Mouse (Mus musculus): ENCODE results near the gene Gm3127. TPM values are rescaled to one million over a fixed set of nuclear protein-coding genes. Genes with fewer than 3 reads are reported as not detected.
"Not testable (repeated sequence)": the region's sequence is repeated elsewhere in the genome, so short reads cannot be mapped to it uniquely, and the experiment has no call there.

The Gm3127 gene
- not detected for total RNA-seq (2021)
- long read RNA-seq, experiment 1: 0 reads
- long read RNA-seq, experiment 2: 0 reads

- intact Hi-C loops (cut with DNase I); DNase-seq: not testable (repeated sequence)
These were observed at the start of gene Gm3127 for GRCm38 (mm10) chr14:4164730-4165129. Gene Gm3127 (plus strand): TSS chr14:4165030.

- intact Hi-C loops (cut with DNase I); DNase-seq: not testable (repeated sequence)
These were observed 23.2 kb upstream of the Gm3127 start for GRCm38 (mm10) chr14:4141646-4142045.

GRCm38 (mm10) chr14:4182030-4182429, 17.2 kb downstream of the Gm3127 start:
- intact Hi-C loops (cut with DNase I); DNase-seq: not testable (repeated sequence)

- intact Hi-C loops (cut with DNase I); DNase-seq: not testable (repeated sequence)
These were observed 17.8 kb downstream of the Gm3127 start, which contains the start of gene Gm2974 for GRCm38 (mm10) chr14:4182491-4183210. Gene Gm2974 (plus strand): TSS chr14:4182576.

GRCm38 (mm10) chr14:4183375-4183774, 18.5 kb downstream of the Gm3127 start:
- DNase-seq; intact Hi-C loops (cut with DNase I): not testable (repeated sequence)

Other genes with a start within 250 kb of the Gm3127 start
- not detected for gene Gm3029, start 233.3 kb upstream of the Gm3127 start, total RNA-seq (2021)
- gene Gm3095, start 201.5 kb upstream of the Gm3127 start, total RNA-seq (2021): not detected
- not detected for gene Gm3099, start 166.6 kb upstream of the Gm3127 start, total RNA-seq (2021)
- gene Gm5796, start 141.1 kb upstream of the Gm3127 start, total RNA-seq (2021): under 1 TPM in 1 of 2 experiments, not detected in 1; 0.51 TPM
- not detected for gene Gm3115, start 80.9 kb upstream of the Gm3127 start, total RNA-seq (2021)
- under 1 TPM in 1 of 2 experiments, not detected in 1; 0.15 TPM for gene Gm8108, start 54.5 kb upstream of the Gm3127 start, total RNA-seq (2021)
- gene Gm2974, start 17.5 kb downstream of the Gm3127 start, total RNA-seq (2021): not detected
- gene Gm3138, start 84.6 kb downstream of the Gm3127 start, total RNA-seq (2021): not detected
- gene Gm3149, start 152.3 kb downstream of the Gm3127 start, total RNA-seq (2021): not detected
- under 1 TPM in 1 of 2 experiments, not detected in 1; 0.31 TPM for gene 2610042L04Rik, start 169.7 kb downstream of the Gm3127 start, total RNA-seq (2021)
- gene Gm3159, start 232.5 kb downstream of the Gm3127 start, total RNA-seq (2021): not detected